Mouse (Mus musculus) urinary bladder, postnatal 4 days (tissue): ENCODE data around the gene Pik3c2a.

Experiments
- DNase-seq, 2 experiments: peaks; one replicate each; pipeline ENCODE4 v3.0.0; 2021 to 2022; ENCODE audit warnings: low spot score in 2 of 2

Pik3c2a gene

GRCm38 (mm10) chr7:116443004-116443696, at the start of gene Pik3c2a:
TSS of gene Pik3c2a (minus strand) at chr7:116443449.
- peak; percentile 94 to 96 for DNase-seq

- no peak for DNase-seq
Measured at GRCm38 (mm10) chr7:116491113-116491512, 47.9 kb upstream of the Pik3c2a start.

DNA sequence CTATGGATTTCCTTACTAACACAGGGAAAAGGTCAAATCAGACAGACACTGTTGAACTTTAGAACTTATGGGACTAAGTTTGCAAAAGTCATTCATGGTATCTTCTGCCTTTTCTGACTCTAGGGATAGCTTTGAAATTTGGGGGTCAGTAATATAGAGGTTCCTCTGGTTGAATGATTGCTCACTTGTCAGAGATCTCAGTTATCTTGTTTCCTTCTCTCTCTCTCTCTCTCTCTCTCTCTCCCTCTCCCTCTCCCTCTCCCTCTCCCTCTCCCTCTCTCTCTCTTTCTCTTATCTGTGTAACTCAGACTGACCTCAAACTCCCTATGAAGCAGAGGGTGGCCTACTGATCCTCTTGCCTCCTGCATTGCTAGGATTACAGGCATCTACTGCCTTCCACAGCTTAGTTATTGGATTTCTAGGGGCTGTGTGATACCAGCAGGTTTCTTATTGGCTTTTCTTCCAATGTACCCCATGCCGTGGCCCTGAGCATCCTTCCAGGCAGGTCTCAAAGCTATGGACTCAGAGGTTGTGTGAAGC, 41.9 kb upstream of the Pik3c2a start:
- DNase-seq = no peak

DNA sequence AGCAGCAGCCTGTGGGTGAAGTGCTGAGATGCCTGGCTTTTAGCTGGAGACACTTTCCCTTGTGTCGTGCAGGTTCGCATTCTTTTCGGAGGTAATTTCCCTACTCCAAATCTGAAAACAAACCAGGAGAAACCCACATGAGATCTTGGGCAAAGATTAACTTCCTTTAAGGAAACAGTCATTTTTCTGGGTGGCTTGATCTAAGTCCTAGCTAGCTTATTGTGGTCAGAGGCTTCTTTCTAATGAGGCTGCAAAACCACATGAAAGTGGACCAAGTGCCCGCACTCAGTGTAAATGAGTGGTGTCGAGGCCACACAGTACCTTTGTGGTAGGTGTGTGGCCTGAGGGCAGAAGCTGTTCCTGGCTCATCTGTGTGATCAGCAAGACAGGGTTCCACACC, 41.0 kb upstream of the Pik3c2a start:
- no peak for DNase-seq

DNA sequence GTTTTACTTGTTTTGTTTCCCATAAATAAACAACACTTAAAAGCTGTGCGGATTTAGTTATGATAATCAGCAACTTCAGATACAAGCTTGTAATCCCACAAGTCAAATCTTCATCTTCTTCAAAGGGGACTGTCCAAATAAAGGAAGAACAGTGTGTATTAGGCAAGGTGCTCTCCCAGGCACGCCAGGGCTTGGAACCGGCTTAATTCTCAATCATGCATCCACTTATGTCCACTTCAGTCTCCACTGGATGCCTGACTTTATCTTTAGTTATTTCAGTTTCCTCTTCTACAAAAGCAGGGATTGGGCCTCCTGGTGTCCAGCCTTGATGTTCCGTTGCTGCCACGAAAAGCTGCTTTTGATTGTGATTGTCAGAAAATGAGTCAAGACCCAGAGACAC, 40.5 kb upstream of the Pik3c2a start:
- DNase-seq = no peak

- no peak for DNase-seq
Measured at GRCm38 (mm10) chr7:116483106-116483505, 39.9 kb upstream of the Pik3c2a start.

- DNase-seq = no peak
Measured at GRCm38 (mm10) chr7:116476264-116476663, 33.0 kb upstream of the Pik3c2a start.

- DNase-seq = no peak
Measured at GRCm38 (mm10) chr7:116475836-116476235, 32.6 kb upstream of the Pik3c2a start.

DNA sequence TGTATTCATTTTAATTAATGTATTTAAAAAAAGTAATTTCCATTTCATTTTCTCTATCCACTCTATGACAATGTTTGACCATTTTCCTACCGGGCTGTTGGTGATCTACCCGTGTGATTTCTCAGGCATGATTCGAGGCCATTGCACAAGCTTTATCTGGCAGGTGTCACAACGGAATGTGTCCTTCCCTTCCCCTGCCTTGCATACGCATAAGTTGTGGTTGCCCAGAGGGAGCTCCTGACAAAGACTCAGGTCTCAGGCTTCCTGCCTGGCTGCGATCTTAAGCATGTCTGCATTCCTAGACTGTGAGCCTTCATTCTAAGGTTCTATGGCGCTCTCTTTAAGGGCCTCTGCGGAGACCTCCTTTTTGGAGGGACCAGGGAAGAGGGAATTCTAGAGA, 18.9 kb upstream of the Pik3c2a start:
- no peak for DNase-seq

GRCm38 (mm10) chr7:116458985-116459441, 15.8 kb upstream of the Pik3c2a start:
- DNase-seq = no peak

GRCm38 (mm10) chr7:116457391-116457790, 14.1 kb upstream of the Pik3c2a start:
- no peak for DNase-seq

GRCm38 (mm10) chr7:116456964-116457363, 13.7 kb upstream of the Pik3c2a start:
- DNase-seq = no peak

- DNase-seq = no peak
Measured at GRCm38 (mm10) chr7:116446645-116447044, 3.4 kb upstream of the Pik3c2a start.

GRCm38 (mm10) chr7:116444326-116444809, 1.1 kb upstream of the Pik3c2a start:
- no peak for DNase-seq

DNA sequence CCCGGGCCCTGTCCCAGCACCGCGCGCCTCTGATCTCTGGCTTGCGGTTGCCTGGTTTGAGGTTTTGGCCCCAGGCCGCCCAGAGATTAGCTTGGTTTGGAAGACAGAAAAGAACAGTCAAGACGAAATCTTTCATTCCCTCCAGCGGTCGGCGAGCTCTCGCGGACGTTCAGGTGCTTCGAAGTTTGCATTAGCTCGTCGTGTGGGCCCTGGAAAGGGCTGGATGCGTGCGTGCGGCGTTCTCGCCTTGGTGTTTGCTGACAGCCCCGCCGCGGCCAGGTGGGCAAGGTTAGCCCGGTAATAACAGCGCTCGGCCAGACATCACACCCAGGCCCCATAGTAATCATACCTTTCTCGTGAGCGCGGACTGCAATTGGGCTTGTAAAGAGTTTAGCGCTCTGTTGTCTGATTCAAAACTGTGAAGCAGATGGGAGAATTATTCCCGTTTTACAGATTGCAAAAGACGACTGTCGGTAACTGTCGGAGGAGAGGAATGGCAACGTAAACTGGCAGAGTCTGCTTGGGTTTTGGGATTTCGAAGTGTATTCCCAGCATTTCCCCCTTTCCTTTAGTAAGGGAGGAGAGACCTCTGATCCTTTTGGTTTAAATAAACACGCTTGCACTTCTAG, 562 bp upstream of the Pik3c2a start:
- no peak for DNase-seq

DNA sequence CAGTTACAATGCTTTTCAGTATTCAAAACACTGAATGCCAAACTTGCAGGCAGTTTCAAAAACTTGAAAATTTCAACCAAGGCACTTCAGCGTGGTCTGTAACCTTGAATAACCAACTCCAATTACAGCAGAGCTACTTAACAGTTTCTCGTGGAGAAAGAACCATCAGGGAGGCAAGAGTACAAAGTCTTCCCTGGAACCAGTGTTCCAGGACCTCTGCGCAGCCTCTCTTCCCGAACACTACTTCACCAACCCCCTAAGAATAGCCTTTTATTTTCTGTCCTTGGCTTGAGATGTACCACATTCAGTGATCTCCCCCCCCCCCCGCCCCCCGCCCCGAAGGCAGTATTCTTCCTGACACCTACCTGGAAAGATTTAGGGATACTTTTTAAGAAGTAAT, 1.0 kb downstream of the Pik3c2a start:
- no peak for DNase-seq

DNA sequence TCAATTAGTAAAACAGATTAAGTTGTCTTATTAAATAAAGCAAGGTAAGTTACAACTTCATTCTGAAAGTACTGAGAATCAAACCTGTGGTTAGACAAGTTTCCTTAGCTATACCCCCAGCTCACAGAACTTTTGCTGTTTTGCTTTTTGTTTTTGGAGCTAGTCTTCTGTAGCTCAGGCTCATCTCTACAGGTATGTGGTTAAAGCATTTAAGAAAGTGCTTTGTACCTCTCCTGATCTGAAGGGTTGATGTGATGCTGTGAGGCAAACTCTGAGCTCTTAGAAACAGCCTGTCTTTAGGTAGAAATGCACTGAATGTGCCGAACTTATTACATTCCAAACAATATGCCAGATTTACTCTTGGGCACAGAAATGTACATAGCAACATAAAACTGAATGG, 1.9 kb downstream of the Pik3c2a start:
- no peak for DNase-seq

- no peak for DNase-seq
Measured at GRCm38 (mm10) chr7:116431661-116432060, 11.6 kb downstream of the Pik3c2a start.

DNA sequence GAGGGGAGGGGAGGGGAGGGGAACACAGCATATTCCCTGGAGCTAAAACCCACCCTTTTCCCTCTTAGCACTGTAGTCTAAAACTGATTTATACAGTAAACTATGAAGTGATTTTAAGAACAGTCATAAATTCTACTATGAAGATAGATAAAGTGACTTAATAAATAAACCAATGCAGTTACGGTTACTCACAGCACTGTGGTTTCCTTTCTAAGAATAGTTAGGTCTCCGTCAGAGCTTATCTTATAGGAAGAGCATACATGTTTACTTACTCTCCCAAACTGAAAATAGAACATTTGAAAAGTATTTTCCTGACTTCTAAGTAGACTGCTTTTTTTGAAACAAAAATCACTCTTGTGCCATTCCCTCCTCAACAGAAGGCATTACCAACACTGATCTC, 12.3 kb downstream of the Pik3c2a start:
- DNase-seq = no peak

DNA sequence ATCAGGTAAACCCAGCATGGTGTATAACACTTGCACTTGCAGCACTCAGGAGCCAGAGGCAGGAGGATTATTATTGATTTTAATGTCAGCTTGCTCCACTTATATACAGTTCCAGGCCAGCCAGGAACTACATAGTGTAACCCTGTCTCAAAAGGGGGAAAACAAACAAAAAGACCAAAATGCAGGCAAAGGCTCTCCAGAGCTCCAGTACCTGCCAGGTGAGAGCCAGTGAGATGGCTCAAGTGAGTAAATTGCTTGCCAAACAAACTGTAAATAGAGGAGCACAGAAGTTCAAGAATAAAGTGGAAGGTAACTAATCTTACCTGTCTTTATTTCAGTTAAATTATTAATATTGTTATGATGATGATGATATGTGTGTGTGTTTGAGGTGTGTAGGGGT, 16.0 kb downstream of the Pik3c2a start:
- DNase-seq = no peak

- no peak for DNase-seq
Measured at GRCm38 (mm10) chr7:116425771-116426170, 17.5 kb downstream of the Pik3c2a start.

DNA sequence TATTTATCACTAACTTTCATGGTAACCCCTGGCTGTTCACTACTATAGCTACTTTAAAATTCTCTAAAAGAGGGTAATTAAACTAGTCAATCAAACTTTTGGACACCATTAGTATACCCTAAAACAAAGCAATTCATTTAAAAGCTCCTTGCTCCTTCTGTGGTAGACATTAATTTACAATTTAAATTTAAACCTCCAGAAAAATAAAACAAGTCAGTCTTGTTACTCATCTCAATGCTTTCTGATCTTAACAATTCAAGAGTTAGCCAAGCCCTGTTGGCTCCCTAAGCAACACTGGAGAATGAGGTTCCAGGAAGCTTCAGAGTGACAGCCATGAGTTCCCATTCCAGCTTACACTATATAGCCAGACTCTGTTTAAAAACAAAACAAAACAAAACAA, 22.2 kb downstream of the Pik3c2a start:
- no peak for DNase-seq

DNA sequence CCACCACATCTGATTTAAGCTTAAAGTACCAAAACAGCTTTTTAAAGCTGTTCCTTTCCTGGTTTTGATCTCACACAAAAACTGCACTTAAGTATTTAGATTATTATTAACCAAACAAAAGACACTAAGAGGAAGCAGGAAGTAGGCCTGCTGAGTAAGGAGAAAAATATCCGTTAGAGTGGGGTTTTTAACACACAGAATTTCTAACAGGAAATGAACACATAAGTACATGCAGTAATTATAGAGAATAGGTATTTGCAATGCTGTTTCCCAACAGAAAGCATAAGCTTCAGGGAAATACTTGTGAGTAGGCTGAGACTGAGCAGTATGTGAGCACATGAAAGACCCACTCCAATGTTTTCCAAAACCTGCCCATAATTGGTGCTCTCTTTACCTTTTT, 33.8 kb downstream of the Pik3c2a start:
- no peak for DNase-seq
